12 mouse cellular contexts compared by ENCODE assay signal in the genomic region with DNA sequence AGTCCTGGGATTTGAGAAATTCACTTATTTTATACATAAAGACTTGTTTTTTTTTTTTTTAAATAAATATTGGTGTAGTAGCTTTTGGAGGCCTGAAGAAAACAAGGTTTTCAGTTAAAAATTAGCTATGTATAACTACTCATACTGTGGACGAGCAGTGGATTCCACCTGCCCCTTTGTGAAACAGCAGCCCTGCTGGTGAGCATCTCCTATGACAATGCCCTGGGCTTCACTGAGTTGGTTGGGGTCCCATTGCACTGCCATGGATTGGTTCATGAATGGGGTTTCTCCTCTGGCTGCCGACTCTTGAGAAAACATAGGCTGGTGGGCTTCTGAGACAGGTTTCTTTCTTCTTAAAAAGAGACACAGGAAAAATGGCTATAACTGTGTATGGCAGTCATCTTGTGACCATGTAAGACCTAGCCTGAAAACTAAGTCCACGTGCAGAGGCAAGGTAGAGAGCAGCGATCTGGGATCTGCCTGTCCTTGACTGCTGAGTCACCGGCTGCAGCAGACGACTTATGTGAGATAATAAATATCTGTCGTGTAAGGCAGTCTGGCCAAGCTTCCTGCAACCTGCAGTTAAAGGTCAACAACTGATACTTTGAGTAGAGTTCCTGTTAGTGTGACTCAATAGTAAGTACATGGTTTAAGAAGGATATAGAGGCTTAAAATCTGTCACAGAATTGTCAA. TPM values are rescaled to one million over a fixed set of nuclear protein-coding genes. Genes with fewer than 3 reads are reported as not detected.
DNase-seq lines count a peak whose midpoint lies in the region; ATAC-seq and TF ChIP-seq lines count a peak whose summit lies in the region.
"Had no signal": no experiment of that assay in that cellular context is flagged by ENCODE, and none has a peak within 500 bp of the region (broad histone marks: within the 10 kb centered on the region; RNA-seq: fewer than 3 reads in every experiment).

No protein-coding gene starts in this region.

- H3K4me1 ChIP-seq in kidney, embryonic 15.5 days: no peaks in the 10 kb centered on the region
- peaks cover 1% of the 10 kb centered on the region; the same call in 1 of the 2 replicates for H3K4me1 ChIP-seq in bone marrow, adult 2 months (ENCODE audit: control insufficient read depth, insufficient read depth, low read length)
- H3K4me1 ChIP-seq in liver, embryonic 12.5 days: peaks cover 58% of the 10 kb centered on the region
- no peaks in the 10 kb centered on the region for H3K4me1 ChIP-seq in stomach, embryonic 14.5 days (ENCODE audit: control insufficient read depth, insufficient read depth, low read length)

- H3K27me3 ChIP-seq in kidney, embryonic 15.5 days: no peaks in the 10 kb centered on the region
- H3K27me3 ChIP-seq in liver, embryonic 12.5 days (replicated peaks): no peaks in the 10 kb centered on the region
- no peaks in the 10 kb centered on the region for H3K27me3 ChIP-seq in stomach, embryonic 14.5 days (ENCODE audit: control insufficient read depth, insufficient read depth, low read length)

- no peaks in the 10 kb centered on the region for H3K9me3 ChIP-seq in kidney, embryonic 15.5 days (replicated peaks)
- no peaks in the 10 kb centered on the region for H3K9me3 ChIP-seq in liver, embryonic 12.5 days (replicated peaks)
- no peaks in the 10 kb centered on the region for H3K9me3 ChIP-seq in stomach, embryonic 14.5 days (ENCODE audit: control insufficient read depth, low read depth, low read length)

- H3K36me3 ChIP-seq in kidney, embryonic 15.5 days: no peaks in the 10 kb centered on the region
- H3K36me3 ChIP-seq in liver, embryonic 12.5 days: no peaks in the 10 kb centered on the region
- no peaks in the 10 kb centered on the region for H3K36me3 ChIP-seq in stomach, embryonic 14.5 days (ENCODE audit: control insufficient read depth, insufficient read depth, low read length)

- DNase-seq in kidney, adult 8-10 months: no peak
- DNase-seq in cerebellum, adult 11-12 months: no peak
- DNase-seq in layer of hippocampus, adult 18-20 months (ENCODE audit: low spot score in 2 of 2): no peak
- DNase-seq: cerebellum, postnatal 10 days; kidney, adult 18-20 months; lung, postnatal 14 days; thymus, adult 2 months had no signal

- peak; percentile 88 for ATAC-seq in kidney, embryonic 15.5 days (replicated peaks; ENCODE audit: low FRiP score)
- peak; percentile 95 for ATAC-seq in liver, embryonic 12.5 days
- ATAC-seq in stomach, embryonic 14.5 days (ENCODE audit: insufficient number of reproducible peaks, insufficient read depth, low FRiP score, low read depth): peak; percentile 90; the same call in 1 of the 2 replicates
- no peak for ATAC-seq in monocyte, adult 5-6 weeks (replicated peaks; ENCODE audit: insufficient number of reproducible peaks, low FRiP score, low TSS enrichment, poor library complexity, severe bottlenecking)

- no peak overlapping the region for H3K9ac ChIP-seq in kidney, embryonic 15.5 days
- peak overlapping the region; percentile 83 for H3K9ac ChIP-seq in liver, embryonic 12.5 days
- no peak overlapping the region for H3K9ac ChIP-seq in stomach, embryonic 14.5 days (replicated peaks; ENCODE audit: low read depth, low read length)

- TF ChIP-seq CTCF in bone marrow, adult 2 months (IDR thresholded peaks at IDR 0.05; ENCODE audit: control insufficient read depth, insufficient read depth, low read length): 0 out of 2 replicates have a peak, but pooled peaks have one; percentile 2

- H3K27ac ChIP-seq in kidney, embryonic 15.5 days: no peak overlapping the region
- peak overlapping the region; percentile 85 for H3K27ac ChIP-seq in bone marrow, adult 2 months (ENCODE audit: control insufficient read depth, insufficient read depth, low read depth, low read length, poor library complexity)
- H3K27ac ChIP-seq in liver, embryonic 12.5 days: peak overlapping the region; percentile 99
- H3K27ac ChIP-seq in stomach, embryonic 14.5 days (ENCODE audit: low read length): no peak overlapping the region

- no peak for TF ChIP-seq POLR2A in bone marrow, adult 2 months (IDR thresholded peaks at IDR 0.05; ENCODE audit: borderline replicate concordance, control insufficient read depth, low read depth, low read length)

- no peak overlapping the region for H3K4me3 ChIP-seq in kidney, embryonic 15.5 days (replicated peaks)
- H3K4me3 ChIP-seq in bone marrow, adult 2 months (replicated peaks; ENCODE audit: control insufficient read depth, low read depth, low read length): peak overlapping the region; percentile 58
- H3K4me3 ChIP-seq in liver, embryonic 12.5 days: peak overlapping the region; percentile 64
- H3K4me3 ChIP-seq in stomach, embryonic 14.5 days (ENCODE audit: low read depth, low read length): no peak overlapping the region

- 46% methylated on average over 7 of the region's 7 CpGs for WGBS in kidney, embryonic 15.5 days
- 22% methylated on average over 7 of the region's 7 CpGs for WGBS in bone marrow, adult 2 months
- WGBS in liver, embryonic 12.5 days (ENCODE audit: insufficient replicate concordance): 13% methylated on average over 7 of the region's 7 CpGs
- 41% methylated on average over 7 of the region's 7 CpGs for WGBS in stomach, embryonic 14.5 days

- no peak overlapping the region for H3K4me2 ChIP-seq in kidney, embryonic 15.5 days
- peak overlapping the region; percentile 72 for H3K4me2 ChIP-seq in liver, embryonic 12.5 days
- no peak overlapping the region for H3K4me2 ChIP-seq in stomach, embryonic 14.5 days (replicated peaks; ENCODE audit: low read depth, low read length)

RNA-seq across cellular contexts. Expression of a gene that starts 41.3 kb away (rescaled TPM):
- polyA plus RNA-seq in kidney, embryonic 15.5 days (2015; fragmentation: Nextera tagmentation; extraction: Ambion mirVana): 15.5 TPM in 2 replicates
- 39.5 and 70.7 TPM in 2 replicates for polyA plus RNA-seq in bone marrow, adult 2 months (2011; ENCODE audit: insufficient read depth, insufficient read length, low replicate concordance, missing spikeins)
- 30.0 and 36.8 TPM in 2 replicates for polyA plus RNA-seq in liver, embryonic 12.5 days (2016; fragmentation: Nextera tagmentation; extraction: Ambion mirVana)
- 17.0 and 18.8 TPM in 2 replicates for polyA plus RNA-seq in stomach, embryonic 14.5 days (2014; fragmentation: Nextera tagmentation; extraction: Ambion mirVana)
- 10.7 to 49.6 TPM (median 27.6 TPM) in 3 replicates for total RNA-seq in monocyte, adult 5-6 weeks (2017)
- total RNA-seq in layer of hippocampus, adult 18-20 months (2021): 100 to 1,000 TPM; 101 to 118 TPM

Comparison
In these comparisons a context has a peak if more than half of its experiments do, and no peak if none do; other contexts are left out.
1. H3K27ac ChIP-seq: peak in bone marrow, adult 2 months (single experiment) and liver, embryonic 12.5 days (single experiment); none in kidney, embryonic 15.5 days (single experiment) and stomach, embryonic 14.5 days (single experiment).
2. H3K4me3 ChIP-seq: peak in bone marrow, adult 2 months (single experiment) and liver, embryonic 12.5 days (single experiment); none in kidney, embryonic 15.5 days (single experiment) and stomach, embryonic 14.5 days (single experiment).